Mouse (Mus musculus) layer of hippocampus, adult 9-10 months (tissue): Measurements from ENCODE around the gene Dnah8.
"Not testable (repeated sequence)": the region's sequence is repeated elsewhere in the genome, so short reads cannot be mapped to it uniquely, and the experiment has no call there.

Experiments used
- DNase-seq: peaks from one replicate; pipeline ENCODE4 v3.0.0; 2022; ENCODE audit warnings: low spot score

The Dnah8 gene

GRCm38 (mm10) chr17:30624132-30624531, at the start of gene Dnah8:
Gene Dnah8, plus strand, starts transcription at chr17:30624354.
- DNase-seq: not testable (repeated sequence)

- DNase-seq: no peak
Measured at GRCm38 (mm10) chr17:30574783-30575075, 49.4 kb upstream of the Dnah8 start.

GRCm38 (mm10) chr17:30575121-30575904, 48.8 kb upstream of the Dnah8 start:
- DNase-seq: no peak

GRCm38 (mm10) chr17:30575941-30576773, 48.0 kb upstream of the Dnah8 start, which contains the start of gene Btbd9:
Gene Btbd9, minus strand, starts transcription at chr17:30576488.
- DNase-seq: peak; percentile 97

DNA sequence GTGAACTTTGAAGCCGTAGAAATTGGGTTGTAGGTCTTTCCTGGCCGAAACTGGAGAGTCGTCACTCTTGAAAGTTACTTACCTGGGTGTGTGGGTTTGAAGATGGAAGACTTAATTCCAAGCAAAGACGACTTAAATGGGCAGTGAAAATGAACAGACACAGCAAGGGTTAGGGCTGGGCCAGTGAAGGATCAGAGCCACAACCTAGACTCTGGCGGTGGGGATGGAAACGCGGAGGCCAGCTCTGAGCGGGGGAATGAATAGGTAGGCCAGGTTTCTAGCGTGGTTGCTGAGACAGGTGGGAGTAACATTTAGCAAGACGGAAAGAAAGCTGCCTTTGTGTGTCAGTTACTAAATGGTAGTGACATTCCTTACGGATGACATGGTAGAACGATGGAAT, 47.2 kb upstream of the Dnah8 start:
- DNase-seq: no peak

DNA sequence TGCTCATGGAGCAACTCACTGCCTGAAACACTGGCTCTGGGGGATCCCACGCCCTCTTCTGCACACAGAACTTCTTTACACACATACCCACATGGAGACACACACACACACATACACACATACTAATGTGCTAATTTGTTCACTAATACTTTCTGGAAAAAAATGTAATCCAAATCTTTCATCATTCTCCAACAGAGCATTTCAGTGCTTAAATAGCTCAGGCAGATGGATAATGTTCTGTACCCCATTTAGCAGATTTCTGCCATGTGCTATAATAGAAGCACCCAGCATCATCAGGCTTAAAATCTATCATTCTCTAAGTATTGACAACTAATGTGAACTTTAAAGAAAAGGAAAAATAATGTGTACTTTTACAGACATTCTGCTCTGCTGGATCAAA, 43.4 kb upstream of the Dnah8 start:
- peak; percentile 77 for DNase-seq

DNA sequence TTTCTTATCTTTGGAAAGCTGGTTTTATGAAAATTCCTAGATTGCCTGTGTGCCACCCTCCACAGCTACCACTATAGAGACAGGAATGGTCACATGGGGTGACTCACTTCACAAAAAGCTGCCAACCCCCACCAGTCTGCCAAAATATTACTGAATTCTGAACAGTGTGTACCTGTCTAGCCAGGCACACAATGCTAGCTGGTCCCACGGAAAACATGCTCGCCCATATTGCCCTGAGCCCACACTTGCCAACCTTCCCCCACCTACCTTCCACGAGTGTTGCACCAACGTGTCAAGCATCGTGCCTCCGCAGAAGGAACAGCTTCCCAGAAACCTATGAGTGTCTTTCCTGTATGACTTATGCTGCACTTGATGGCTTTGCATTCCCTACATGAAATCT, 43.0 kb upstream of the Dnah8 start:
- DNase-seq: peak; percentile 89

DNA sequence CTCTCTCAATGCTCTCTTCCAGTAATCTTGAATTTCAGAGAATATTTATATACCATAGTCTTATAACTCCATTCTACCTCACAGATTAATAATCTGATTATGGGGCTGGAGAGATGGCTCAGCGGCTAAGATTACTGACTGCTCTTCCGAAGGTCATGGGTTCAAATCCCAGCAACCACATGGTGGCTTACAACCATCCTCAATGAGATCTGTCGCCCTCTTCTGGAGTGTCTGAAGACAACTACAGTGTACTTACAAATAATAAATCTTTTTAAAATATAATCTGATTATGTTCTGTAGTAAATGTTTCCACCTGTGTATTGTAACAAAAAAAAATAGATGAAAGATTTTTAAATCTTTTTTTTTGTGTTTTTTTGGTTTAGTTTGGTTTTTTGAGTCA, 41.8 kb upstream of the Dnah8 start:
- DNase-seq: no peak

- DNase-seq: peak; percentile 53
Measured at GRCm38 (mm10) chr17:30583258-30584001, 40.7 kb upstream of the Dnah8 start.

- no peak for DNase-seq
Measured at GRCm38 (mm10) chr17:30590417-30591198, 33.5 kb upstream of the Dnah8 start.

DNA sequence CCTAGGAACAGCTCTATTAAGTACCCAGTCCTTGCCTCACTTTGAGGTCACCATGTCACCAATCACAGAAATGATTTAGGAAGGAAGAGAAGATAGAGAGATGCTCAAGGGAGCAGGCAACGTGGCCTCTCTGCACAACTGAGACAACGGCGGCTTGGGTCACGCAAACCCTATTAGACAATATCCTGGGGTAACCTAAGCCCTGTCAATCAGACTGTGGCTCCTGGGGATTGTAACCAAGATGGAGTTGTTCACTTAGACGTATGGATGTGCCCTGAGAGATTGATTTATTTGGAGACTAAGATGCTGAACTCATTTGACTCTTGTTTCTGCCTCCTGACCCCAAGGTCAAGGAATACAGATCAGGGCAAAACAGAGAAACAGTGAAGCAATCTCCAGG, 29.7 kb upstream of the Dnah8 start:
- no peak for DNase-seq

- no peak for DNase-seq
Measured at GRCm38 (mm10) chr17:30594846-30595245, 29.3 kb upstream of the Dnah8 start.

DNA sequence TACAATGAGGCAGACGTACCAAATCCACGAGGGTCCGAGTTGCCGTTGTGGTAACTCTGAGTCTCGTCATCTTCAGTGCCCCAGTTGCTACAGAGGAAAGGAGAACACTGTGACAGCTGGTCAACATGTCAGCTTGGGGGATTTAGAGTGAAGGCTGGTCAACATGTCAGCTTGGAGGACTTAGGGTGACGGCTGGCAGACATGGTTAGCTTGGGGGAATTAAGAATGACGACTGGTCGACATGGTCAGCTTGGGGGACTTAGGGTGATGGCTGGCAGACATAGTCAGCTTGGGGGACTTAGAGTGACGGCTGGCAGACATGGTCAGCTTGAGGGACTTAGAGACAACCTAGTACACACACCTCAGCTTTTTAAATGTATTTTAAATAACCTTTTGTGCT, 26.4 kb upstream of the Dnah8 start:
- no peak for DNase-seq

DNA sequence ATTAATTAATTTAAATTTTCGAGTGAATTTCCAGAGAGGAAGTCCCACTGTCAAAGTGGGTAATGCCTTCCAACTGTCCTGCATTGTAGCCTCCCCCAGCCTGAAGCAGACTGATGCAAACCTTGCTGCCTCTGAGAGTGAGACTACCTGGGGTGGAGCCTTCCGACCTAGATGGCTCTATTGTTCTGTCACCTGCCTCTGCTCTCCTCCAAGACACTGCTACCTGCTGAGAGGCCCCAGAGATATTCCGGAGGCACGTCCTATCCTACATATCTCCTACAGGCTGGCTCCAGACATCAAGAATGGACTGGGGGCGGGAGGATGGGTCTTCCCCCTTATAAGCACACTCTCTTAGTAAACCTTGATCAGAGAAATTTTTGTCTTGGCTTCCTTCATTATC, 25.9 kb upstream of the Dnah8 start:
- DNase-seq: no peak

- no peak for DNase-seq
Measured at GRCm38 (mm10) chr17:30602175-30602574, 22.0 kb upstream of the Dnah8 start.

GRCm38 (mm10) chr17:30604296-30604695, 19.9 kb upstream of the Dnah8 start:
- no peak for DNase-seq

- no peak for DNase-seq
Measured at GRCm38 (mm10) chr17:30605001-30605400, 19.2 kb upstream of the Dnah8 start.

DNA sequence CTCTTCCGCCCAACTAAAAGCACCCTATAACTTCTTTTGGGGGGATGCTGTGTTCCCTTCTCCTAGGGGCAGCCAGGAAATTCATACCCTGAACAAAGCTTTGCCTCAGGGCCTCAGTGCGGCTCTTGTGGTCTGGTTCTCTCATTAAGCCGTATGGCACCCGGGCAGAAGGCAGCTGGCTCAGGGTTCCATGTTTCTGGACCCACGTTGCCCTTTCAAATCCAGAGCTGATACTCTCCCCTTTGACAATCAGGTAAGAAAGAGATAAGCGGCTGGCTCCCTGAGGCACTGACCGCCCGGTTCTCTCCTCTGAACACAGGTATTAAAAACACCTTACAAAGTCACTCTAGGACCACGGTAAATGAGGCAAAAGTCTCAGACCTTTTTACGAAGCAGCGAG, 17.9 kb upstream of the Dnah8 start:
- DNase-seq: no peak

DNA sequence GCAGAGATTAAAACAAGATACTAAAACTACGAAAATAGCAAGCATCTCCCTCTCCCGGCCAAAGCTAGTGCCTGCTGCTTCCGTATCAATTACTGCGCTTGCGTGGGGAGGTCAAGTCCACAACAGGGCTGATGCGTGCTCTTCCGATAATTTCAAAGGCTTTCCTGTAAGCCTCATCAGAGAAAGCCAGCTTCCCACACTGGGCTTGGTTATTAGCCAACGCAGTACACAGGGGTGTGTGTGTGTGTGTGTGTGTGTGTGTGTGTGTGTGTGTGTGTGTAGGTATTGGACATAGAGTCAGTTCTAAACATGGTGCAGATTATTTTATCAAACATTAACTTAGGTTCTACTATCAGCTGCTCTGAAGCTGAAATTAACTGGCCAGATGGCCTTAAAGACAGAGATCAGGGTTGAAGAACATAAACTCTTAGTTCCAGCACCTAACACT, 17.5 kb upstream of the Dnah8 start:
- no peak for DNase-seq

DNA sequence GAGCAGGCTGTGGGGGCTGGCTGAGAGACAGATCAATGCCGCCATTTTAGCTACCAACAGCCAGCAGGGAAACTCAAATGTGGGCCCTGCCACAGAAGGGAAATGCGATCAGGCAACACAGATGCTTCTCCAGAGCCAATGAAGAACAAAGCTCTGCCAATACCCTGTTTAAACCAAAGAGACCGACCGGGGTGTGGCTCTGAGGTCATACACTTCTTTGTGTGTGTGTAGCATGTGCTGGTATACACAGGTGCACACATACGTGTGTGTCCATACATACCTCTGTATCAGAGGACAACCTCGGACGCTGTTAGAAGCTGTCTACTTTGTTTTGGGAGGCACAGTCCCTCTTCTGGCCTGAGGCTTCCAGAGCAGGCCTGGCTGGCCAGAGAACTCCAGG, 16.8 kb upstream of the Dnah8 start:
- no peak for DNase-seq

GRCm38 (mm10) chr17:30607909-30608495, 16.2 kb upstream of the Dnah8 start:
- DNase-seq: no peak
